Mouse (Mus musculus) liver, postnatal 0 days (tissue): Measurements from ENCODE around the gene Atl1.
A peak's percentile ranks its signal among the peaks of the same experiment; 100 is the strongest.

ENCODE experiments used
- CTCF ChIP-seq: sonication (generic); IDR thresholded peaks from 2 replicates; pipeline ENCODE4 v1.5.1; 2016; ENCODE audit warnings: antibody characterized with exemption, low read depth
- EP300 ChIP-seq: IDR thresholded peaks from 2 replicates; pipeline ENCODE4 v1.6.1; 2016; ENCODE audit warnings: antibody characterized with exemption, low read depth, mild to moderate bottlenecking

GRCm38 (mm10) chr12:69893927-69894326, 1.5 kb downstream of the Atl1 start:
- TF ChIP-seq CTCF = peak; percentile 42
- no peak for TF ChIP-seq EP300
